Comparison of ENCODE assay signal across 8 mouse cellular contexts in genomic region chr11:3832193-3832901, GRCm38 (mm10). TPM values are rescaled to one million over a fixed set of nuclear protein-coding genes. Genes with fewer than 3 reads are reported as not detected.
DNase-seq lines count a peak whose midpoint lies in the region; ATAC-seq and TF ChIP-seq lines count a peak whose summit lies in the region.

No protein-coding gene starts in this region.

- H3K9me3 ChIP-seq in intestine, postnatal 0 days (ENCODE audit: control insufficient read depth) = no peaks in the 10 kb centered on the region
- H3K9me3 ChIP-seq in intestine, embryonic 16.5 days (ENCODE audit: control insufficient read depth, low read length) = no peaks in the 10 kb centered on the region

- no peak overlapping the region for H3K27ac ChIP-seq in intestine, postnatal 0 days (ENCODE audit: low read depth, low read length)
- no peak overlapping the region for H3K27ac ChIP-seq in intestine, embryonic 16.5 days (ENCODE audit: low read length)
- 0 out of 2 replicates have a peak overlapping the region, but pooled peaks have one; percentile 41 for H3K27ac ChIP-seq in olfactory bulb, adult 2 months (ENCODE audit: insufficient read depth, low read depth, low read length)

- no peak overlapping the region for H3K9ac ChIP-seq in intestine, postnatal 0 days (ENCODE audit: low read depth, low read length)
- no peak overlapping the region for H3K9ac ChIP-seq in intestine, embryonic 16.5 days (ENCODE audit: low read depth, low read length)

- DNase-seq in adrenal gland, adult (ENCODE audit: inconsistent age in 2 of 2, low spot score in 1 of 2) = peak; percentile 58 to 66
- no peak for DNase-seq in adrenal gland, postnatal 4 days (ENCODE audit: low spot score in 2 of 2)
- peak; percentile 91 for DNase-seq in 3T3-L1 (ENCODE audit: low read depth, low spot score)
- DNase-seq in embryo, embryonic 10.5 days (ENCODE audit: low spot score) = peak; percentile 43

- no peaks in the 10 kb centered on the region for H3K36me3 ChIP-seq in intestine, postnatal 0 days (ENCODE audit: control insufficient read depth, insufficient read depth)
- no peaks in the 10 kb centered on the region for H3K36me3 ChIP-seq in intestine, embryonic 16.5 days (ENCODE audit: control insufficient read depth, insufficient read depth, low read length)

- no peaks in the 10 kb centered on the region for H3K4me1 ChIP-seq in intestine, postnatal 0 days (replicated peaks; ENCODE audit: control insufficient read depth, insufficient read depth, low read length)
- H3K4me1 ChIP-seq in intestine, embryonic 16.5 days (ENCODE audit: control insufficient read depth, insufficient read depth, low read length) = no peaks in the 10 kb centered on the region
- H3K4me1 ChIP-seq in olfactory bulb, adult 2 months (ENCODE audit: control insufficient read depth, insufficient read depth, low read length) = peaks cover 18% of the 10 kb centered on the region

- 49% methylated on average over 6 of the region's 6 CpGs for WGBS in intestine, postnatal 0 days
- 48% methylated on average over 6 of the region's 6 CpGs for WGBS in intestine, embryonic 16.5 days
- WGBS in olfactory bulb, adult 2 months = 25% methylated on average over 6 of the region's 6 CpGs

- no peak for TF ChIP-seq POLR2A in olfactory bulb, adult 2 months (IDR thresholded peaks at IDR 0.05; ENCODE audit: insufficient read depth, low read depth, low read length)

- peak; percentile 64 for TF ChIP-seq CTCF in intestine, postnatal 0 days (IDR thresholded peaks at IDR 0.05; ENCODE audit: low read depth)
- no peak for TF ChIP-seq CTCF in olfactory bulb, adult 2 months (IDR thresholded peaks at IDR 0.05; ENCODE audit: insufficient read depth, low read depth, low read length)

- H3K4me2 ChIP-seq in intestine, postnatal 0 days (replicated peaks; ENCODE audit: low read depth) = no peak overlapping the region
- H3K4me2 ChIP-seq in intestine, embryonic 16.5 days (ENCODE audit: low read depth, low read length) = no peak overlapping the region

- ATAC-seq in intestine, postnatal 0 days = no peak
- no peak for ATAC-seq in intestine, embryonic 16.5 days
- no peak for ATAC-seq in megakaryocyte-erythroid progenitor cell, adult 5-6 weeks (replicated peaks; ENCODE audit: low FRiP score, low TSS enrichment, poor library complexity, severe bottlenecking)

- no peak overlapping the region for H3K4me3 ChIP-seq in intestine, postnatal 0 days (ENCODE audit: low read depth, low read length)
- H3K4me3 ChIP-seq in intestine, embryonic 16.5 days (ENCODE audit: low read length) = no peak overlapping the region
- H3K4me3 ChIP-seq in olfactory bulb, adult 2 months (ENCODE audit: insufficient read depth, low read depth, low read length) = no peak overlapping the region

- no peaks in the 10 kb centered on the region; the same call in 1 of the 2 replicates for H3K27me3 ChIP-seq in intestine, postnatal 0 days (replicated peaks; ENCODE audit: control insufficient read depth, insufficient read depth, low read length)
- no peaks in the 10 kb centered on the region for H3K27me3 ChIP-seq in intestine, embryonic 16.5 days (replicated peaks; ENCODE audit: control insufficient read depth, insufficient read depth, low read length)

RNA-seq across cellular contexts. Expression of gene Osbp2, which starts 31.4 kb away (rescaled TPM):
- 1 to 10 TPM; 2.4 to 2.5 TPM for total RNA-seq in adrenal gland, postnatal 4 days (2021)
- polyA plus RNA-seq in intestine, postnatal 0 days (2015; fragmentation: Nextera tagmentation; extraction: Ambion mirVana) = 1.9 TPM in 2 replicates
- polyA plus RNA-seq in intestine, embryonic 16.5 days (2015; fragmentation: Nextera tagmentation; extraction: Ambion mirVana) = 0.28 and 0.45 TPM in 2 replicates
- polyA plus RNA-seq in olfactory bulb, adult 2 months (2012; ENCODE audit: insufficient read depth, insufficient read length, low replicate concordance, missing spikeins) = not detected in 2 replicates
- total RNA-seq in megakaryocyte-erythroid progenitor cell, adult 5-6 weeks (2014; fragmentation: Nextera tagmentation) = 0.17 TPM in 1 of 2 replicates, not detected in the other
- total RNA-seq in megakaryocyte-erythroid progenitor cell, adult 5-6 weeks (2017) = not detected in 2 replicates

Comparison
In these comparisons a context has a peak if more than half of its experiments do, and no peak if none do; other contexts are left out.
1. DNase-seq: peak in adrenal gland, adult (2 of 2), 3T3-L1 (single experiment) and embryo, embryonic 10.5 days (single experiment); none in adrenal gland, postnatal 4 days (0 of 2).